Mouse (Mus musculus) bone marrow macrophage, adult 2 months (primary cell): Measurements from ENCODE around the gene F2r.

Experiments
- CTCF ChIP-seq: IDR thresholded peaks from 2 replicates; pipeline ENCODE4 v1.5.1; 2012; ENCODE audit warnings: low read depth, mild to moderate bottlenecking, low read length, moderate library complexity
- POLR2A ChIP-seq: IDR thresholded peaks from 2 replicates; pipeline ENCODE4 v1.6.1; 2012; ENCODE audit warnings: mild to moderate bottlenecking, low read depth, low read length, borderline replicate concordance

DNA sequence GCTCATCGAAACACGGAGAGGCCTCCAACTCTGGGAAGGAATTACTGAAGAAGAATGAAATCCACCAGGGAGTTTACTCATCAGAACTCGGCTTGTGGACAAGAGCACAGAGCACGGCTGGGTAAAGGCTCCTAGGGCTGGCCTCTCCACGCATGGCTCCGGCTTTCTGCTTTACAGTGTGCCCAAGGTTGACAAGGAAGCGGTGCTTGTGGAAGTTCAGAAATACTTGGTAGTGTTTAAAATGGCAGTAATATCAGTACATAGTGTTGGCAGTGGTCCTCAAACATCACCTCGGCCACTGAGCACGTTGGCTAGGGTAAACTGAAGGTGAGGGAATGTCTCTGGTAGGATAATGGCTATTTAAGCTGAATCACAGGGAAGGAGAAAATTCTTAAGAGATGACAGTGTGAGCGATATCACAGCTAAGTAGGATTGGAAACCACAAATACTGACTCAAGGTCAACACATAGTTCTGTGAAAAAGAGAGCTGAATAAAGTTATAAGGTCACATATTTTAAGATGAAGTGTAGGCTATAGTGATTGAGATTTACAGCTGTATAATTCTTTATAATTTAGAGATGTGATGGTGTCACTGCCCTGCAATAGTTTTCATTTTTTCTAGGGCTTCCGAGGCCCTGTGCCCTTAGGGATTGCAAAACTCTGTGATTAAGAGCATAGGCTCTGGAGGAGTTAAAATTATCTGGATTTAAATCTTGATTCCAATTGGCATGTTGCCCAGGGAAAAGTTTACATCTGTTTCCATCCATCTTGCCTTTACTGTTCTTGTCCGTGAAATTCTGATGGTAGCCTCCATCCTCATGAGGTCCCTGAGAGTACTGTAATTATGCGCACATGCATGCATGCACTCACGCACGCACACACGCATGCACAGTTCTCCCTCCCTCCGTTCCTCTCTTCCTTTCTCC is 23.0 kb upstream of the F2r start:
- TF ChIP-seq CTCF (no peak), POLR2A (no peak)
